Mouse (Mus musculus) neural tube, embryonic 15.5 days (tissue): ENCODE results near the gene Upf1. TPM values are rescaled to one million over a fixed set of nuclear protein-coding genes. Genes with fewer than 3 reads are reported as not detected.

Experiments used
- ATAC-seq: fragments of 200-750 bp; cut with Nextera tagmentation; 2 replicates; pipeline ENCODE4 v1.8.0; 2017; ENCODE audit warnings: mild to moderate bottlenecking, moderate TSS enrichment, moderate library complexity; ENCODE audit not compliant: low FRiP score
- H3K27ac ChIP-seq: fragments of 300-500 bp; sonication (generic); replicated peaks from 2 replicates; pipeline ENCODE4 v1.5.1; 2015; ENCODE audit warnings: mild to moderate bottlenecking, inconsistent platforms
- H3K27me3 ChIP-seq: fragments of 300-500 bp; sonication (generic); replicated peaks from 2 replicates; pipeline ENCODE4 v1.6.1; 2015; ENCODE audit warnings: inconsistent platforms
- H3K36me3 ChIP-seq: fragments of 300-500 bp; sonication (generic); 2 replicates; pipeline ENCODE4 v1.6.1; 2015; ENCODE audit warnings: inconsistent platforms
- H3K4me1 ChIP-seq: fragments of 300-500 bp; sonication (generic); 2 replicates; pipeline ENCODE4 v1.6.1; 2015; ENCODE audit warnings: inconsistent platforms
- H3K4me2 ChIP-seq: fragments of 300-500 bp; sonication (generic); 2 replicates; pipeline ENCODE4 v1.6.1; 2015; ENCODE audit warnings: inconsistent platforms, mild to moderate bottlenecking, moderate library complexity
- H3K4me3 ChIP-seq: fragments of 300-500 bp; sonication (generic); replicated peaks from 2 replicates; pipeline ENCODE4 v1.5.1; 2015; ENCODE audit warnings: mild to moderate bottlenecking, inconsistent platforms
- H3K9ac ChIP-seq: fragments of 300-500 bp; sonication (generic); replicated peaks from 2 replicates; pipeline ENCODE4 v1.6.1; 2015; ENCODE audit warnings: mild to moderate bottlenecking, inconsistent platforms
- H3K9me3 ChIP-seq: fragments of 300-500 bp; sonication (generic); replicated peaks from 2 replicates; pipeline ENCODE4 v1.6.1; 2016; ENCODE audit warnings: inconsistent platforms
- WGBS: fragments of 180-500 bp; shearing (Covaris S2); methylation state at CpG from one replicate; pipeline ENCODE4 v1.1.7; 2015; ENCODE audit warnings: mixed read lengths; 5-methylcytosine and 5-hydroxymethylcytosine counted together
- polyA plus RNA-seq: library from polyadenylated mRNA; unstranded; fragments of >200 nt; fragmentation: Nextera tagmentation; extraction: Ambion mirVana; gene quantifications from 2 replicates; pipeline ENCODE4 v1.2.1, GENCODE M21; 2015

Gene Upf1
- polyA plus RNA-seq, 1 experiment from 2014 or later, result 11.8 TPM

DNA sequence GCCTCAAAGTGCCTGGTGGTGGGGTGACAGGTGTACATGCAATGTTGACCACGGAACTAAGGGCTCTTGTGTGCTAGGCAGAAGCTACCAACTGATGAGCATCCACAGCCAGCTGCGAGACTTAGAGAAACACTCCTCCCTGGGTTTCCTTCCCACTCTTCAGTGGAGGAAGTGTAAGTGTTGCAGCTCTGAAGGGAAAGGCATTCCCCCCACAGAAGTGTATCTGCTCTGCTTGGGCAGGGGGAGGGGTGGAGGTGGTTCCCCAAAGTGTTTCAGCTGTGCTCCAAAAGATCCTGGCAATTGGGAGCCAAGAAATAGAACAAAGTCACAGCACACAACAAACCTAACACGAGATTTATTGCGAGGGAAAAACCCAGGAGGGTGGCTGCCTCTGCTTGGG, 926 bp upstream of the Upf1 start:
- Histone ChIP-seq H3K9me3 (no peaks in the 10 kb centered on the region), H3K27me3 (no peaks in the 10 kb centered on the region), H3K27ac (peak overlapping the region; percentile 86), H3K4me1 (peaks cover 45% of the 10 kb centered on the region), H3K9ac (peak overlapping the region; percentile 58), H3K36me3 (0 out of 2 replicates have a peak, but pooled peaks cover 2% of the 10 kb centered on the region), H3K4me2 (peak overlapping the region; percentile 98), H3K4me3 (peak overlapping the region; percentile 78)
- peak; percentile 4 for ATAC-seq
- 70% methylated on average over 4 of the region's 4 CpGs for WGBS

DNA sequence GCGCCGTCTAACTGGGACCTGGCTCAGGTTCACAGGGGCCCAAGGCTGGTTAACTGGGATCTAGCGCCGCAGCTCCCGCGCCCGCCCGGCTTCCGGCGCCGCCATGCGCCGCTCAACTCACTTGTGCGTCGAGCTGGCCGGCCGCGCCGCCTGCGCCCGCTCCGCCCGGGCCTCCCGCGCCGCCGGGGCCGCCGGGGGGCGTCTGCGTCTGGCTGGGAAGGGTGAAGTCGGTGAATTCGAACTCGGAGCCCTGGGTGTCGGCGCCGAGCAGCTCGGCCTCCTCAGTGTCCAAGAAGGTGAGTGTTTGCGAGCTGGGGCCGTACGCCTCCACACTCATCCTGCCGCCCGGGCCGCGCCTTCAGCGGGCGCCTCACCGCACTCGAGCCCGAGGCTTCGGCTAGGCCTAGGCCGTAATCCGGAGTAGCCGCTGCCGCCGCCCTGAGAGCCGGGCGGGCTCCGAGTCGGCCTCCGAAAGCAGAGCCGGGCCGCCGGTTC, 374 bp downstream of the Upf1 start:
- peak; percentile 40; the same call in 1 of the 2 replicates for ATAC-seq
- Histone ChIP-seq H3K9ac (peak overlapping the region; percentile 89), H3K9me3 (no peaks in the 10 kb centered on the region), H3K4me2 (peak overlapping the region; percentile 98), H3K27ac (peak overlapping the region; percentile 89), H3K4me1 (peaks cover 56% of the 10 kb centered on the region), H3K36me3 (peaks cover 5% of the 10 kb centered on the region; the same call in 1 of the 2 replicates), H3K4me3 (peak overlapping the region; percentile 78), H3K27me3 (no peaks in the 10 kb centered on the region)
- WGBS, result under 1% methylated on average over 61 of the region's 64 CpGs

DNA sequence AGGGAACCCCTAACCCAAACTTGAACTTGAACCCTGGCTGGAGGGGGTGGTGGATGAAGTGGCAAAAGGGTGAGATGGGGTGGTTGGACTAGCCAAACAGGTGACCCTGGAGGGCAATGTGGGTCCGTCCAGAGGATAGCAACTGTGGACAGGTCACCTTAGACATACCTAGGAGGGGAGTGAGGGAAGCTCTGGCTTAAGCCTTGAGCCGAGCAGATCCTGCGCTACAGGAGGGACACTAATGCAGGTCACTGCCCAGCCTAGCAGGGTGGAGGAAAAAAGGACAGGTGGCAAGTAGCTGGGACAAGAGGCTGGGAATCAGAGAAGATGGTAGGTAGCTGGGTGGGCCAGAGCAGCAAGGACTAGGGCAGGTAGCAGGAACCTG, 1.1 kb downstream of the Upf1 start:
- H3K9me3 ChIP-seq, result no peaks in the 10 kb centered on the region
- no peak overlapping the region; the same call in 1 of the 2 replicates for H3K27ac ChIP-seq
- no peaks in the 10 kb centered on the region for H3K27me3 ChIP-seq
- peaks cover 56% of the 10 kb centered on the region for H3K4me1 ChIP-seq
- peak overlapping the region; percentile 89 for H3K9ac ChIP-seq
- no peak for ATAC-seq
- H3K4me2 ChIP-seq, result peak overlapping the region; percentile 98
- WGBS, result 35% methylated on average over 3 of the region's 3 CpGs
- H3K4me3 ChIP-seq, result peak overlapping the region; percentile 78
- peaks cover 5% of the 10 kb centered on the region; the same call in 1 of the 2 replicates for H3K36me3 ChIP-seq

DNA sequence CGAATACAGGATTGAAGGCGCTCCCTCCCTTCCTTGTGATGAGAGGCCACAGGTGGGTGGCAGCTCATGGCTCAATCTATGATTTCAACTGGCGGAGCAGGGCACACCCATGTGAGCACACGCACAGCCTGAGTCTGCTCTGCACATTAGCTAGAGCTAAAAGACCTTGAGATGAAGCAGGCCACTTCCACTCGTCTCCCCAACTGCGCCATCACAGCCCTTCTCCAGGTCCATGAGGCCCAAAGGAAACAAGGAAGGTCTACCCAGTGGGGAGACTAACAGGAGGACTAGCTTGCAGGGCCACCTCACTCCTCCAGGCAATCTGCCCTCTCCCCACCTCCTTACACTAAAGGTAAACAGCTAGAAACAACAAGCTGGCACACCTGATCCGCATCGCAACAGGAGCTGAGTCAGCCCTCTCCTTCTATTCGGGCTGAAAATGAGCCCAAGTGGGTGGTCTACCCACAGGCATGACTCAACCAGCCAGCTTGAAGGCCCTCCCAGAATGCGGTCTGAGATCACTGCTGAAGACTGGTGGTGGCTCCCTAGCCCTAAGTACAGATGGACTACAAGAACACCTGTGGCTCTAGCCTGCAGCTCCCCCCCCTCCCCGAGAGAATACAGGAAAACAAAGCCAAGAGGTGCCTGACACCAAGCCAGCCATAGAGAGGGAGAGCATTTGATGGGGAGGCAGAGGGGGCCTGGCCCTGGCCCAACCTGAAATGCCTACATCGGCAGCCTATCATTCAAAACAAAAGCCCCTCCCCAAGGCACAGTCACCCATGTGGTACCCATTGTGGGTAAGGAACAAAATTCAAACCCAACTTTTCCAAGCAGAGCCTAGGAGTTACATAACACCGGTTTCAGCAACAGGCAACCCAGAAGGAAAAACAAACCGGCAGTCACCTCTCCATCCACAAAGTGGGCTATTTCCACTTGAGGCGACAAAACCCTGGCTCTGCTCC, 1.8 kb downstream of the Upf1 start:
- no peaks in the 10 kb centered on the region for H3K27me3 ChIP-seq
- H3K36me3 ChIP-seq, result peaks cover 5% of the 10 kb centered on the region; the same call in 1 of the 2 replicates
- no peaks in the 10 kb centered on the region for H3K9me3 ChIP-seq
- H3K4me3 ChIP-seq, result peak overlapping the region; percentile 78
- WGBS, result 60% methylated on average over 15 of the region's 15 CpGs
- no peak overlapping the region for H3K27ac ChIP-seq
- H3K4me2 ChIP-seq, result peak overlapping the region; percentile 98
- ATAC-seq, result no peak
- H3K9ac ChIP-seq, result peak overlapping the region; percentile 89
- peaks cover 56% of the 10 kb centered on the region for H3K4me1 ChIP-seq

DNA sequence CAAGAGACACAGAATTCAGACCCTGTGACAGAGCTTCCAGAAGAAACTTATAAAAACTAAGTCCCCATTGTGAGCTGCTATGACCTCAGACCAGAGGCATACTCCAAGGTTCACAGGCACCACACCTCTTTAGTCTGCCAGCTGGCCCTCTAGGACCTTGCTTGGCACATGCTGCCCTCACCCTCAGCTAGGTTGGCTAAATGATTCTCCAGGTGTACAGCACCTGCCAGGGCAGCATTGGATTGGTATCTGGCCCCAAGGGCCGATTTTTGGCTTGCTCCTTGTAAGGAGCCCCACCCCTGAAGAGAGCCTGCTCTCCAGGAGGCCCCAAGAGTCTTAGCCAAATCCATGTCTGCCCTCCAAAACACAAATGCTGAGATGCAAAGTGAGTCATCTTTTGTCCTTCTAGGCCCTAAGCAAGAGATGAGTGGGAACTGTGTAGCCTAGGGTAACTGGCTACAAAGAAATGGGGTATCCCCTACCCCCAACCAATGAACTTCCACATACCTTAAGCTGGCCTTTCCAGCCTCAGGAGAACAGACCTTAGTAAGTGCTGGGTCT, 5.1 kb downstream of the Upf1 start:
- no peaks in the 10 kb centered on the region for H3K9me3 ChIP-seq
- H3K36me3 ChIP-seq, result peaks cover 12% of the 10 kb centered on the region
- 83% methylated on average over 1 of the region's 1 CpGs for WGBS
- H3K4me3 ChIP-seq, result no peak overlapping the region
- ATAC-seq, result no peak
- no peak overlapping the region for H3K9ac ChIP-seq
- H3K27ac ChIP-seq, result no peak overlapping the region
- H3K27me3 ChIP-seq, result no peaks in the 10 kb centered on the region
- no peak overlapping the region for H3K4me2 ChIP-seq
- H3K4me1 ChIP-seq, result peaks cover 46% of the 10 kb centered on the region

DNA sequence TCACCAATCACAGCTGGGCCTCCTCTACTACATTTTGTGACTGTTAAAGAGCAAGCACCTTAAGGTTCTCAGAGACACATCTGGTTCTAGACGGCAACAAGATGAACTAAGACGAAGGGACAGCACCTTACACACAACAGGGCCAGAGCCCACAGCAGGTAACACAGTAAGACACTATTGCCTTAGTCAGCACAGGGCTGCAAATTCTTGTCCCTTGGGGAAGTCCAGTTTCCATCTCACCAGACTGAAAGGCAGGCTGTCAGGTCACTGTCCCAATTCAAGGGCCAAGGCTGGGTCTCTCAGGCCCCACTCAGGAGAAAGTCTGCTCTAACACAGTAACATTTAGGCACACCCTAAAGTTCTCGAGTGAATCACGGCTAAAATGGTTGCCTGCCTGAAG, 5.6 kb downstream of the Upf1 start:
- H3K36me3 ChIP-seq, result peaks cover 17% of the 10 kb centered on the region
- no peaks in the 10 kb centered on the region for H3K27me3 ChIP-seq
- no peak overlapping the region for H3K4me2 ChIP-seq
- H3K9ac ChIP-seq, result no peak overlapping the region
- ATAC-seq, result no peak
- H3K27ac ChIP-seq, result no peak overlapping the region
- H3K9me3 ChIP-seq, result no peaks in the 10 kb centered on the region
- no peak overlapping the region for H3K4me3 ChIP-seq
- 90% methylated on average over 4 of the region's 4 CpGs for WGBS
- peaks cover 46% of the 10 kb centered on the region for H3K4me1 ChIP-seq

DNA sequence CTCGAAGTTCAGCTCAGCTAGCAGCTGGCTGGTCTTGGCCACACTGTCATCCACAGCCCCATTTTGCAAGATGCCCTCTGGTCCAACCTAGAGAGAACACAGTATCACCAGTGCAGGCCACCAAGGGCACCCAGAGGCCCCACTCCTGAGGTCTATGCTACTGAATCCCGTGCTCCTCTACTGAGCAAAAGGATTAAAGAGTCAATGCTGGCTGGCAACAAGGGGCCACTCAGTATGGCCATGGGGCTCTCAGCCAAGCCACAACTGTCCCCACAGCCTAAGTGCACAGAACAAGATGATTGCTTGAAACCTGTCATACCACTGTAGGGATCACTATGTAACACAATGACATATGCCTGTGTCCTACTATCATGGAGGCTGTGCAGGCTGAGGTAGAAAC, 8.8 kb downstream of the Upf1 start:
- Histone ChIP-seq H3K27me3 (no peaks in the 10 kb centered on the region), H3K4me2 (no peak overlapping the region), H3K9ac (no peak overlapping the region), H3K27ac (no peak overlapping the region), H3K36me3 (peaks cover 48% of the 10 kb centered on the region), H3K4me1 (peaks cover 15% of the 10 kb centered on the region), H3K4me3 (no peak overlapping the region), H3K9me3 (no peaks in the 10 kb centered on the region)
- ATAC-seq, result no peak
- 88% methylated on average over 2 of the region's 2 CpGs for WGBS

DNA sequence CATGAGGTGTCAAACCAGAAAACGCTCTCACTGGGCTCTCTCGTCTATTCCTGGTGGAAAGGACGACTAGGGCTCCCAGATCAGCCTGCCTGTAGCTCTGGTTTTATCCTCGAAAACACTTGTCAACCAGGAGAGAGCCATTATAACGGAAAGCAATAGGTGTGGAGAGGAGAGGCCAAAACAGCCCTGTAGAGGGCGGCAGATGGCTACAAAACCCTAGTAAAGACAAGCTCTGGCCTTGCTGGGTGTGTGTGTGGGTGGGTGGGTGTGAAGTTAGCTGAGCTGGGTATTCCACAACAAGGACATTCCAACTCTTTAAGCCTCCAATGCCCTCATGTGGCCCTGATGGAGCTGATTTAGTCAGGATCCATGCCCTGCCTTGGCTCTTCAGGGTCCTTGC, 9.4 kb downstream of the Upf1 start:
- peaks cover 49% of the 10 kb centered on the region for H3K36me3 ChIP-seq
- no peaks in the 10 kb centered on the region for H3K9me3 ChIP-seq
- H3K4me3 ChIP-seq, result no peak overlapping the region
- ATAC-seq, result peak; percentile 48; the same call in 1 of the 2 replicates
- H3K4me2 ChIP-seq, result no peak overlapping the region
- 68% methylated on average over 6 of the region's 6 CpGs for WGBS
- no peak overlapping the region for H3K27ac ChIP-seq
- no peaks in the 10 kb centered on the region for H3K27me3 ChIP-seq
- peaks cover 9% of the 10 kb centered on the region for H3K4me1 ChIP-seq
- no peak overlapping the region for H3K9ac ChIP-seq

DNA sequence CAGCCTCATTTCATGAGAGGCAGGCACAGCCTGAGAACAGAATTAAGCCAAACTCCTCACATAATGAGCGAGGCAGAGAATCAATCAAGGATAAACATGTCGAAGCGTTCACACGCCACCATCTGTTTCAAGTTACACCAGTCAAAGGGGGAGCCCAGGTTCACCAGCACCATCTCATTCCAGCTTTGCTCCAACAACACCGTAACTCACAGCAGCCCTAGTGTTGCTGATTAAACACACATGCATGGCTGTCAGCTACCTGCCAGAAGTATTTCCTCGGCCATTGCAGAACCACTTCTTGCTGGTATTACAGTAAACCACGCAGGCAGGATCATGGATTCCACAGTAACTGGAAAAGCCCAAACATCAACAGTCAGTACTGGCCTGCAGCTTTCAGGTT, 10.0 kb downstream of the Upf1 start:
- Histone ChIP-seq H3K4me3 (no peak overlapping the region), H3K36me3 (peaks cover 55% of the 10 kb centered on the region), H3K27ac (no peak overlapping the region), H3K27me3 (no peaks in the 10 kb centered on the region), H3K9ac (no peak overlapping the region), H3K4me1 (peaks cover 3% of the 10 kb centered on the region; the same call in 1 of the 2 replicates), H3K4me2 (no peak overlapping the region), H3K9me3 (no peaks in the 10 kb centered on the region)
- ATAC-seq, result no peak
- WGBS, result 76% methylated on average over 7 of the region's 7 CpGs

DNA sequence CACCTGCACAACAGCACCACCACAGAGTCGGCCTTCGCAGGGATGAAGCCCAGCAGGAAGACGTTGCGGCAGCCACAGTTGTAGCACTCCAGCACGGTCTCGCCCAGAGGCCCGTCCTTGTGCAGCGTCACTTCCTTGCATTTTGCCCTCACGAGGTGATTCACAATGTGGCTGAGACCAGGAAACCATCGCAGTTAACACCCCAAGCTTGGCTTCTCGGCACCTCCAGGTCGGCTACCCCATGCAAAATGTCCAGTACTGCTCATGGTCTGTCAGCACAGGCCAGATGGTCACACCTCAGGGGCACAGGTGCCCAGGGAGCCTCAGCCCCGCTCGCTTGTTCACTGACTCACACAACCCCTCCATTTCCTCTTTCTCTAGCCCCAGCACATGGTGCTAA, 11.1 kb downstream of the Upf1 start:
- Histone ChIP-seq H3K9me3 (no peaks in the 10 kb centered on the region), H3K27me3 (no peaks in the 10 kb centered on the region), H3K4me3 (no peak overlapping the region), H3K27ac (no peak overlapping the region), H3K9ac (no peak overlapping the region), H3K4me1 (no peaks in the 10 kb centered on the region), H3K36me3 (peaks cover 66% of the 10 kb centered on the region), H3K4me2 (no peak overlapping the region)
- ATAC-seq, result no peak
- 96% methylated on average over 14 of the region's 14 CpGs for WGBS

DNA sequence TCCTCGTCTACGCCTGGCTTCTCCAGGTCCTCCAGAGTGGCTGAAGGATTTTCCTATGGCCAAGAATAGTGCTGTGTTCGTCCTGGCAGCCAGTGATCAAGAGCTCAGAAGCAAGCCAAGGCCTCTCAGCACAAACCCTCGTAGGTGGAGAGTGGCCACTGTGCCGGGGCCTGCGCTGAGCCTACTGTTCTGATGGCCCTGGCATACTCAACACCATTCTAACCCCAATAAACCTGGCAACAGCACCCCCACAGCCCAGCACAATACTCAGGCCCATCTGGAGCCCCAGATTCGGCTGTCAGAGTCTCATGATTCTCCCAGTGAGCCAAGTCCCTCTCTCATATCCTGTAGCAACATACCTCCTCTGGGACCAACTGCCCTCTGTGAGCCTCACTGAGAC, 12.4 kb downstream of the Upf1 start:
- Histone ChIP-seq H3K36me3 (peaks cover 77% of the 10 kb centered on the region), H3K9ac (no peak overlapping the region), H3K4me1 (no peaks in the 10 kb centered on the region), H3K9me3 (no peaks in the 10 kb centered on the region), H3K27me3 (no peaks in the 10 kb centered on the region), H3K4me3 (no peak overlapping the region), H3K4me2 (no peak overlapping the region), H3K27ac (no peak overlapping the region)
- 90% methylated on average over 7 of the region's 7 CpGs for WGBS
- no peak for ATAC-seq

DNA sequence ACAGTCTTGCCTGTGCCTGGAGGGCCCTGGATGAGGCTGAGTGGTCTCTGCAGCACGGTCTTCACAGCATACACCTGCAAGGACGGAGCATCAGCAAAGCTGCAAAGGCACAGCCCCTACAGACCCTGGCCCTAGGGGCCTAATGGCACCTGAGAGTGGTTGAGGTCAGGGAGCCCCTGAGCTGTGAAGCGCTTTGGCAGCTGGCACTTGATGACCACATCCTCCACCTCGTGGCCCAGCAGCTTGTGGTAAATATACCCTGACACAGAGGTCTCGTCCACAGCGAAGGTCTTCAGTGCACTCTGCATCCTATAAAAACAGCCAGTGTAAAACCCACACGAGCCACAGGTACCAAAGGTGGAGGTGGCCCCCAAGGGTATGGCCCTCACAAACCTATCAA, 14.1 kb downstream of the Upf1 start:
- Histone ChIP-seq H3K27ac (no peak overlapping the region), H3K9me3 (no peaks in the 10 kb centered on the region), H3K4me1 (no peaks in the 10 kb centered on the region), H3K27me3 (no peaks in the 10 kb centered on the region), H3K9ac (no peak overlapping the region), H3K4me2 (no peak overlapping the region), H3K36me3 (peaks cover 94% of the 10 kb centered on the region), H3K4me3 (no peak overlapping the region)
- WGBS, result 92% methylated on average over 7 of the region's 7 CpGs
- ATAC-seq, result no peak
